Mouse (Mus musculus) liver, embryonic 12.5 days (tissue): ENCODE results near the gene 2610507B11Rik. TPM values are rescaled to one million over a fixed set of nuclear protein-coding genes. Genes with fewer than 3 reads are reported as not detected.

Source experiments
- ATAC-seq: fragments of 200-750 bp; cut with Nextera tagmentation; 2 replicates; pipeline ENCODE4 v1.8.0; 2017; ENCODE audit warnings: moderate number of reproducible peaks, mild to moderate bottlenecking, moderate library complexity
- H3K27ac ChIP-seq: fragments of 300-500 bp; sonication (generic); 2 replicates; pipeline ENCODE4 v1.5.1; 2016; ENCODE audit warnings: mild to moderate bottlenecking
- H3K27me3 ChIP-seq: fragments of 300-500 bp; sonication (generic); replicated peaks from 2 replicates; pipeline ENCODE4 v1.6.1; 2016; ENCODE audit warnings: mild to moderate bottlenecking, moderate library complexity
- H3K36me3 ChIP-seq: fragments of 300-500 bp; sonication (generic); 2 replicates; pipeline ENCODE4 v1.6.1; 2016; ENCODE audit warnings: mild to moderate bottlenecking, moderate library complexity
- H3K4me1 ChIP-seq: fragments of 300-500 bp; sonication (generic); 2 replicates; pipeline ENCODE4 v1.6.1; 2016
- H3K4me2 ChIP-seq: fragments of 300-500 bp; sonication (generic); 2 replicates; pipeline ENCODE4 v1.6.1; 2016; ENCODE audit warnings: mild to moderate bottlenecking, moderate library complexity
- H3K4me3 ChIP-seq: fragments of 300-500 bp; sonication (generic); 2 replicates; pipeline ENCODE4 v1.5.1; 2016; ENCODE audit warnings: mild to moderate bottlenecking, moderate library complexity
- H3K9ac ChIP-seq: fragments of 300-500 bp; sonication (generic); 2 replicates; pipeline ENCODE4 v1.6.1; 2016; ENCODE audit warnings: mild to moderate bottlenecking, moderate library complexity
- H3K9me3 ChIP-seq: fragments of 300-500 bp; sonication (generic); replicated peaks from 2 replicates; pipeline ENCODE4 v1.6.1; 2016; ENCODE audit warnings: mild to moderate bottlenecking, moderate library complexity
- WGBS: fragments of 180-500 bp; shearing (Covaris S2); methylation state at CpG from one replicate; pipeline ENCODE4 v1.1.7; 2016; ENCODE audit not compliant: insufficient replicate concordance; 5-methylcytosine and 5-hydroxymethylcytosine counted together
- polyA plus RNA-seq: library from polyadenylated mRNA; unstranded; fragments of >200 nt; fragmentation: Nextera tagmentation; extraction: Ambion mirVana; gene quantifications from 2 replicates; pipeline ENCODE4 v1.2.1, GENCODE M21; 2016

The 2610507B11Rik gene
- 52.1 and 53.8 TPM in 2 replicates for polyA plus RNA-seq

- WGBS: under 1% methylated on average over 96 of the region's 115 CpGs
- H3K9me3 ChIP-seq: no peaks in the 10 kb centered on the region
- peaks cover 18% of the 10 kb centered on the region for H3K4me1 ChIP-seq
- ATAC-seq: peak; percentile 98
- H3K27ac ChIP-seq: peak within 1 kb of the TSS; percentile 89
- peaks cover 35% of the 10 kb centered on the region for H3K36me3 ChIP-seq
- H3K4me2 ChIP-seq: peak within 1 kb of the TSS; percentile 97
- H3K4me3 ChIP-seq: peak within 1 kb of the TSS; percentile 95
- H3K9ac ChIP-seq: peak within 1 kb of the TSS; percentile 95
- H3K27me3 ChIP-seq: peaks cover 4% of the 10 kb centered on the region; the same call in 1 of the 2 replicates
Measured at GRCm38 (mm10) chr11:78261380-78262352, at the start of gene 2610507B11Rik. TSS of gene 2610507B11Rik (plus strand) at chr11:78261752.

GRCm38 (mm10) chr11:78213086-78213817 is 48.3 kb upstream of the 2610507B11Rik start:
- no peak for ATAC-seq
- Histone ChIP-seq H3K4me1 (no peaks in the 10 kb centered on the region), H3K27ac (no peak overlapping the region), H3K4me3 (no peak overlapping the region), H3K9ac (no peak overlapping the region), H3K27me3 (no peaks in the 10 kb centered on the region), H3K9me3 (no peaks in the 10 kb centered on the region), H3K36me3 (peaks cover 100% of the 10 kb centered on the region), H3K4me2 (no peak overlapping the region)
- 75% methylated on average over 14 of the region's 14 CpGs for WGBS

GRCm38 (mm10) chr11:78215709-78216317 is 45.7 kb upstream of the 2610507B11Rik start:
- Histone ChIP-seq H3K27me3 (no peaks in the 10 kb centered on the region), H3K9ac (no peak overlapping the region), H3K36me3 (peaks cover 100% of the 10 kb centered on the region), H3K4me2 (no peak overlapping the region), H3K4me3 (no peak overlapping the region), H3K9me3 (no peaks in the 10 kb centered on the region), H3K27ac (no peak overlapping the region), H3K4me1 (no peaks in the 10 kb centered on the region)
- WGBS: 90% methylated on average over 11 of the region's 11 CpGs
- no peak for ATAC-seq

- Histone ChIP-seq H3K9me3 (no peaks in the 10 kb centered on the region), H3K9ac (no peak overlapping the region), H3K4me3 (no peak overlapping the region), H3K4me2 (no peak overlapping the region), H3K27me3 (no peaks in the 10 kb centered on the region), H3K27ac (no peak overlapping the region), H3K36me3 (peaks cover 99% of the 10 kb centered on the region), H3K4me1 (no peaks in the 10 kb centered on the region)
- ATAC-seq: no peak
- WGBS: 87% methylated on average over 4 of the region's 4 CpGs
Measured at GRCm38 (mm10) chr11:78223586-78223985, 38.0 kb upstream of the 2610507B11Rik start.

- ATAC-seq: no peak
Measured at GRCm38 (mm10) chr11:78231518-78231917, 30.0 kb upstream of the 2610507B11Rik start.

GRCm38 (mm10) chr11:78240193-78240857 is 21.2 kb upstream of the 2610507B11Rik start:
- Histone ChIP-seq H3K4me2 (no peak overlapping the region), H3K9me3 (no peaks in the 10 kb centered on the region), H3K36me3 (peaks cover 46% of the 10 kb centered on the region), H3K27ac (no peak overlapping the region), H3K9ac (no peak overlapping the region), H3K4me1 (peaks cover 23% of the 10 kb centered on the region), H3K4me3 (no peak overlapping the region), H3K27me3 (no peaks in the 10 kb centered on the region)
- no peak for ATAC-seq
- 86% methylated on average over 9 of the region's 9 CpGs for WGBS

More at GRCm38 (mm10) chr11:78231518-78231917, 30.0 kb upstream of the 2610507B11Rik start:
- Histone ChIP-seq H3K4me2 (no peak overlapping the region), H3K9me3 (no peaks in the 10 kb centered on the region), H3K4me1 (no peaks in the 10 kb centered on the region), H3K36me3 (peaks cover 95% of the 10 kb centered on the region), H3K27me3 (no peaks in the 10 kb centered on the region), H3K9ac (no peak overlapping the region), H3K27ac (no peak overlapping the region), H3K4me3 (no peak overlapping the region)
- 80% methylated on average over 6 of the region's 6 CpGs for WGBS

- no peaks in the 10 kb centered on the region for H3K27me3 ChIP-seq
- H3K4me2 ChIP-seq: peak overlapping the region; percentile 85
- peak overlapping the region; percentile 82 for H3K9ac ChIP-seq
- H3K9me3 ChIP-seq: no peaks in the 10 kb centered on the region
- under 1% methylated on average over 19 of the region's 19 CpGs for WGBS
- peaks cover 19% of the 10 kb centered on the region for H3K36me3 ChIP-seq
- ATAC-seq: peak; percentile 36
- peak overlapping the region; percentile 76 for H3K4me3 ChIP-seq
- peaks cover 44% of the 10 kb centered on the region for H3K4me1 ChIP-seq
- H3K27ac ChIP-seq: peak overlapping the region; percentile 95
Measured at GRCm38 (mm10) chr11:78245261-78245626, 16.3 kb upstream of the 2610507B11Rik start.

GRCm38 (mm10) chr11:78245627-78246317 is 15.8 kb upstream of the 2610507B11Rik start, which contains the start of the genes Sdf2 and Supt6:
TSS of gene Sdf2 (plus strand) at chr11:78245746.
TSS of gene Supt6 (minus strand) at chr11:78245987.
- peak; percentile 91 for ATAC-seq
- WGBS: under 1% methylated on average over 50 of the region's 50 CpGs
- no peaks in the 10 kb centered on the region for H3K27me3 ChIP-seq
- H3K4me1 ChIP-seq: peaks cover 44% of the 10 kb centered on the region
- peaks cover 19% of the 10 kb centered on the region for H3K36me3 ChIP-seq
- H3K9me3 ChIP-seq: no peaks in the 10 kb centered on the region
- H3K4me3 ChIP-seq: peak within 1 kb of the TSS; percentile 76
- peak within 1 kb of the TSS; percentile 82 for H3K9ac ChIP-seq
- peak within 1 kb of the TSS; percentile 85 for H3K4me2 ChIP-seq
- peak within 1 kb of the TSS; percentile 95 for H3K27ac ChIP-seq

GRCm38 (mm10) chr11:78246318-78247011 is 15.1 kb upstream of the 2610507B11Rik start:
- 50% methylated on average over 7 of the region's 7 CpGs for WGBS
- peak overlapping the region; percentile 95 for H3K27ac ChIP-seq

GRCm38 (mm10) chr11:78247012-78247348 is 14.6 kb upstream of the 2610507B11Rik start:
- H3K27me3 ChIP-seq: no peaks in the 10 kb centered on the region
- peak overlapping the region; percentile 85 for H3K4me2 ChIP-seq
- peaks cover 44% of the 10 kb centered on the region for H3K4me1 ChIP-seq
- H3K9ac ChIP-seq: peak overlapping the region; percentile 82; the same call in 1 of the 2 replicates
- no peak overlapping the region; the same call in 1 of the 2 replicates for H3K27ac ChIP-seq
- no peak for ATAC-seq
- WGBS: 59% methylated on average over 3 of the region's 3 CpGs
- peaks cover 25% of the 10 kb centered on the region for H3K36me3 ChIP-seq
- no peaks in the 10 kb centered on the region for H3K9me3 ChIP-seq
- peak overlapping the region; percentile 76 for H3K4me3 ChIP-seq

More at GRCm38 (mm10) chr11:78246318-78247011, 15.1 kb upstream of the 2610507B11Rik start:
- no peak for ATAC-seq
- peaks cover 23% of the 10 kb centered on the region for H3K36me3 ChIP-seq
- H3K4me1 ChIP-seq: peaks cover 44% of the 10 kb centered on the region
- no peaks in the 10 kb centered on the region for H3K27me3 ChIP-seq
- peak overlapping the region; percentile 82 for H3K9ac ChIP-seq
- peak overlapping the region; percentile 76 for H3K4me3 ChIP-seq
- H3K4me2 ChIP-seq: peak overlapping the region; percentile 85
- no peaks in the 10 kb centered on the region for H3K9me3 ChIP-seq
